Mouse (Mus musculus) embryonic facial prominence, embryonic 15.5 days (tissue): ENCODE measurements around the gene 1700025G04Rik. TPM values are rescaled to one million over a fixed set of nuclear protein-coding genes. Genes with fewer than 3 reads are reported as not detected.

Experiments used
- ATAC-seq: fragments of 200-750 bp; cut with Nextera tagmentation; 2 replicates; pipeline ENCODE4 v1.8.0; 2017; ENCODE audit warnings: low read depth, moderate TSS enrichment; ENCODE audit not compliant: insufficient number of reproducible peaks, low FRiP score, low TSS enrichment
- H3K27ac ChIP-seq: fragments of 300-500 bp; sonication (generic); replicated peaks from 2 replicates; pipeline ENCODE4 v1.5.1; 2015; ENCODE audit warnings: mild to moderate bottlenecking, inconsistent platforms
- H3K27me3 ChIP-seq: fragments of 300-500 bp; sonication (generic); 2 replicates; pipeline ENCODE4 v1.6.1; 2015; ENCODE audit warnings: inconsistent platforms
- H3K36me3 ChIP-seq: fragments of 300-500 bp; sonication (generic); 2 replicates; pipeline ENCODE4 v1.6.1; 2015; ENCODE audit warnings: mild to moderate bottlenecking, inconsistent platforms
- H3K4me1 ChIP-seq: fragments of 300-500 bp; sonication (generic); 2 replicates; pipeline ENCODE4 v1.6.1; 2015; ENCODE audit warnings: inconsistent platforms
- H3K4me2 ChIP-seq: fragments of 300-500 bp; sonication (generic); replicated peaks from 2 replicates; pipeline ENCODE4 v1.6.1; 2015; ENCODE audit warnings: mild to moderate bottlenecking, inconsistent platforms
- H3K4me3 ChIP-seq: fragments of 300-500 bp; sonication (generic); replicated peaks from 2 replicates; pipeline ENCODE4 v1.5.1; 2015; ENCODE audit warnings: mild to moderate bottlenecking, inconsistent platforms
- H3K9ac ChIP-seq: fragments of 300-500 bp; sonication (generic); 2 replicates; pipeline ENCODE4 v1.6.1; 2015; ENCODE audit warnings: inconsistent platforms
- H3K9me3 ChIP-seq: fragments of 300-500 bp; sonication (generic); replicated peaks from 2 replicates; pipeline ENCODE4 v1.6.1; 2016; ENCODE audit warnings: inconsistent platforms
- WGBS: fragments of 180-500 bp; shearing (Covaris S2); methylation state at CpG from one replicate; pipeline ENCODE4 v1.1.7; 2015; 5-methylcytosine and 5-hydroxymethylcytosine counted together
- polyA plus RNA-seq: library from polyadenylated mRNA; unstranded; fragments of >200 nt; fragmentation: Nextera tagmentation; extraction: Ambion mirVana; gene quantifications from 2 replicates; pipeline ENCODE4 v1.2.1, GENCODE M21; 2015

The 1700025G04Rik gene
- polyA plus RNA-seq, 1 experiment from 2014 or later, result 44.9 TPM

DNA sequence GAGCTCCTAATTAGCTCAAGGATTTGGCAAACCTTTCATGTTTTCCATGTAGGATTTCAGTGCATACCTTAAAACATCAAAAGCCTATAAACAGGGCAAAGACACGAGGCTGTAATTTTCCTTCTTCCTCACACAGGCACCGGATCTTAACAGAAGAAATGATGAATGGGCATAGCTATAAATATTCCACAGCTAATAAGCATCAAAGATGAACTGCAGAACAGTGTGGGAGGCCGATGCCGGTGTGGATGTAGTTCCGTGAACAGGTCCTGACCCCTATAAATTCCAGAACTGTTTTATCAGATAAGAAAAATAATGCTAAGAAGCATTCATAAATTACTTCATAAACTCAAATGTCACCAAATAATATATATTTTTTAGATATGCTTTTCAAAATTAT lies 42.5 kb downstream of the 1700025G04Rik start:
- Histone ChIP-seq H3K4me3 (no peak overlapping the region), H3K36me3 (no peaks in the 10 kb centered on the region), H3K27ac (no peak overlapping the region), H3K4me2 (no peak overlapping the region), H3K9ac (no peak overlapping the region), H3K27me3 (no peaks in the 10 kb centered on the region), H3K4me1 (peaks cover 35% of the 10 kb centered on the region), H3K9me3 (no peaks in the 10 kb centered on the region)
- 48% methylated on average over 5 of the region's 5 CpGs for WGBS
- ATAC-seq, result no peak

DNA sequence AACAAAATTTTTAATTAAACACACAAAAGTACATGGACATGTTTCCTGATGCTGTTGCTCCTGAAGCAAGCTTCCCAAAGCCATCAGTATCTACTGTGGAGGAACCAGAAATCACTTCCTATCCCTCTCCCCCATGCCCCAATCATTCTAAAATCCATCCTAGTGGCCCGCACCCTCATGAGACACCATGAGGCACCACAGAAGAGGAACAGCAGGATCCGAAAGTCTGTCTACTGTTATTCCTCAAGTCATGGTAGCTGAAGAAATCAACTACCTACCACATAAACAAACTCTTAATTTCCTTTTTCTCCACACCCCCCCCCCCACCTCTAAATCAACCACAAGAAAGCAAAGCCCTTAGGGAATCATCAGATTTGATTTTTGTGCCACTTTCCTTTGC lies 46.5 kb downstream of the 1700025G04Rik start:
- H3K27ac ChIP-seq, result no peak overlapping the region
- no peak overlapping the region for H3K4me3 ChIP-seq
- H3K27me3 ChIP-seq, result no peaks in the 10 kb centered on the region
- ATAC-seq, result no peak
- no peaks in the 10 kb centered on the region for H3K9me3 ChIP-seq
- H3K36me3 ChIP-seq, result no peaks in the 10 kb centered on the region
- 82% methylated on average over 2 of the region's 2 CpGs for WGBS
- no peak overlapping the region for H3K9ac ChIP-seq
- H3K4me2 ChIP-seq, result no peak overlapping the region
- peaks cover 12% of the 10 kb centered on the region for H3K4me1 ChIP-seq

DNA sequence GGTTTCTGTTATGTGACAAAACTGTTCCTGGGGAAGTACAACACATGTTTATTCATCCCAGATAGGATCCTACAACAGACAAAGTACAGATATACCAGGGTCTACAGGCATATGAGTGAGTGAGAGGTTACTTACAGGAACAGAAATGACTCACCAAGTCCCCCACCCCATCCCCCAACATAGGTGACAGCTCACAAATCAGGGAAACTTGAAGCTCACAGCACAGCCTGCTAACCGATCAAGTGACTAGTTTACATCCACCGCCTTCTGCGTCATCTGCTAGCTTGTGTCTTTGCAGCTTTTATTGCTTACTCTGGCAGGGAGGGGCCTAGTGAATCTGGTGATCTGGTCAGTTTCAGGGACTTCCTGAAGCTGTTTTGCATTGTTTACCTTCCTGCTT lies 47.5 kb downstream of the 1700025G04Rik start:
- peaks cover 16% of the 10 kb centered on the region for H3K4me1 ChIP-seq
- no peaks in the 10 kb centered on the region for H3K9me3 ChIP-seq
- no peaks in the 10 kb centered on the region for H3K36me3 ChIP-seq
- no peaks in the 10 kb centered on the region for H3K27me3 ChIP-seq
- no peak overlapping the region for H3K9ac ChIP-seq
- H3K4me3 ChIP-seq, result no peak overlapping the region
- 79% methylated on average over 3 of the region's 3 CpGs for WGBS
- ATAC-seq, result no peak
- H3K27ac ChIP-seq, result no peak overlapping the region
- H3K4me2 ChIP-seq, result no peak overlapping the region

DNA sequence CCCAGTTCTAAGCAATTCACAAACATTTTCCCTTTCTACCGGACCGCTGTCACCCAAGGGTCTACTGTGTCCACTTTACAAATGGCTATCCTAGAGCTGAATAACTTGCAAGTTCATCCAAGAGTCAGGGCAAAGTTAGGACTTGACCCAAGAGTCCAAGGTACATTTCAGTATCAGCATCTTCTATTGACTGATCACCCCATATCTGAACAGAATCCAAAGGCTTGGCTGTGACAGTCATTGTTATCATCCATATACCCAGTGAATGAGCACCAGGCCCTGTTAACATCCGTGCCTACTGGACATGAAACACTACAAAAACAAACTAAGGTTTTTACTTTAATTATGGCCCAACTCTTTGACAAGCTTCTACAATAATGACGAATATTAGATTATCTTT lies 48.9 kb downstream of the 1700025G04Rik start:
- Histone ChIP-seq H3K27ac (no peak overlapping the region), H3K4me2 (no peak overlapping the region), H3K9ac (no peak overlapping the region), H3K36me3 (no peaks in the 10 kb centered on the region), H3K9me3 (no peaks in the 10 kb centered on the region), H3K27me3 (no peaks in the 10 kb centered on the region), H3K4me1 (peaks cover 14% of the 10 kb centered on the region), H3K4me3 (no peak overlapping the region)
- ATAC-seq, result no peak
- WGBS, result 89% methylated on average over 4 of the region's 4 CpGs

DNA sequence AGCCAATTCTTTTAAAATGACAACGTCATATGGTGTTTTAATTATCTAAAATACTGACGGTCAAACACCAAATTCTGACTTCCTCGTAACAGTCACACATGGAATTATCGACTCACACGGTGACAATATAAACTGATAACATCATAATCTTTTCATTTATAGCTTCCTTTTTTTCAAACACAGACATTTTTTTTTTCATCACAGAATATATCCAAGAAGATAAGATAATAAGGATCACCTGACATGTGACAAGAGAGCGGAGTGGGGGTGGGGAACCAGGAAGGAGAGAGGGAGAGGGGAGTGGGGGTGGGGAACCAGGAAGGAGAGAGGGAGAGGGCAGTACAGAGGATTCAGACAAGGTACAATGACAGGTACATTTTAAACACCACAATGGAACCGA lies 49.9 kb downstream of the 1700025G04Rik start:
- 77% methylated on average over 7 of the region's 7 CpGs for WGBS
- Histone ChIP-seq H3K36me3 (no peaks in the 10 kb centered on the region), H3K9me3 (no peaks in the 10 kb centered on the region), H3K4me3 (no peak overlapping the region), H3K9ac (no peak overlapping the region), H3K4me2 (no peak overlapping the region), H3K27ac (no peak overlapping the region), H3K27me3 (no peaks in the 10 kb centered on the region), H3K4me1 (peaks cover 14% of the 10 kb centered on the region)
- ATAC-seq, result no peak

DNA sequence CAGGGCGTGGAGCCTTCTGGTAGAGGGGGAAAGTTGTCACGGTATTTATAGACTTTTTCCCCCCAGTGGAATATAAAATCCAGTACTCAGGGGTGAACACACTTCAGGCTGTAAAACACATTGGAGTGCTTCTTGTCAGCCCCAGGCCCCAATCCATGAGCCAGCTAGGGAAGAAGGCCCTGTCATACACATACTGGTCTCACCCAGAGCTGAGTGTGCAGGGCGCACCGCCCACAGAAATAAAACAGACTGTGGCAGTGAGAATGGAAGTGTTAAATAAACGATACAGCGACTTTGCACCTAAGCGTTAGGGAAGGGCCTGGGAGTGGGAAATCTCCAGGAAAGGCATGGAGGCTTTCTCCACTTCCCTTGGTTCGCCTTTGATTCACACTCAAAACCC lies 50.3 kb downstream of the 1700025G04Rik start:
- H3K36me3 ChIP-seq, result no peaks in the 10 kb centered on the region
- H3K4me2 ChIP-seq, result no peak overlapping the region
- no peak overlapping the region for H3K4me3 ChIP-seq
- H3K27me3 ChIP-seq, result no peaks in the 10 kb centered on the region
- 71% methylated on average over 8 of the region's 8 CpGs for WGBS
- no peak overlapping the region for H3K9ac ChIP-seq
- H3K27ac ChIP-seq, result no peak overlapping the region
- peaks cover 17% of the 10 kb centered on the region for H3K4me1 ChIP-seq
- H3K9me3 ChIP-seq, result no peaks in the 10 kb centered on the region
- ATAC-seq, result no peak

DNA sequence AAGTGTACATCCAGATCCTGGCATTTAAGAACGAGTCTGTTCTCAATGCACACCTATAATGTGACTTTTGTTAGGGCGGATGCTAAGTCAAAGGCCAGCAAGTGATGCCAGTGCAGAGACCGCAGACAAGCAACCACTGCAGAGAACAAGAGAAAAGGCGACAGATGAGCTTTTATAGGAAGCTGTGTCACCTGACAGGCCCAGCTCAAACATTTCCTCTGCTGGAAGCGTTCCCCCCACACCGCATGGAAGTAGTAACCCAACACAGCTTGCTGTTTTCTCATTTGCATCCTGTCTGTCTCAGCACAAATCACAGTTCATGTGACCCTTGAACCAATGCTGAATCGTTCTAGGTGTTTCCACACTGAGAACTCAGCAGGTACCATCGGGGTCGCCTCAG lies 51.8 kb downstream of the 1700025G04Rik start:
- Histone ChIP-seq H3K9ac (no peak overlapping the region), H3K4me1 (peaks cover 17% of the 10 kb centered on the region), H3K27ac (no peak overlapping the region), H3K4me2 (no peak overlapping the region), H3K36me3 (no peaks in the 10 kb centered on the region), H3K9me3 (no peaks in the 10 kb centered on the region), H3K27me3 (no peaks in the 10 kb centered on the region), H3K4me3 (no peak overlapping the region)
- ATAC-seq, result no peak
- WGBS, result 63% methylated on average over 9 of the region's 9 CpGs

DNA sequence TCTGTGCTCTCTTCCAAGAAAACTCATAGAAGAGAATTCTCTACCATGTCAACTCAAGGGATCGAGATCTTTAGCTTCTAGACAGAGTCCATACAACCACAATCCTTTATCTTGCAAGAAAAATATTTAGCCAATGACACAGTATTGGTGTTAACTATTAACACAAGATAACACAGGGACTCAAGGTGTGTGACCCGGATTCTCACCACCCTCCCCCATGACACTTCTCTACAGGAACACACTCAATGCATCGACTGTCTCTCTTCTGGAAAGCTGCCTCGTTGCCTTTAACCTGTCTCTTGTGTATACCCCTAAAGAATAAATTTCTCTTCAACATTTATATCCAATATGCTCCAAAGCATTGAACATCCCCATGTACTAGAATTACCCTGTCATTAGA lies 52.3 kb downstream of the 1700025G04Rik start:
- WGBS, result 64% methylated on average over 4 of the region's 4 CpGs
- peaks cover 17% of the 10 kb centered on the region for H3K4me1 ChIP-seq
- no peaks in the 10 kb centered on the region for H3K36me3 ChIP-seq
- no peak overlapping the region for H3K4me2 ChIP-seq
- ATAC-seq, result no peak
- no peaks in the 10 kb centered on the region for H3K27me3 ChIP-seq
- no peaks in the 10 kb centered on the region for H3K9me3 ChIP-seq
- H3K9ac ChIP-seq, result no peak overlapping the region
- no peak overlapping the region for H3K27ac ChIP-seq
- H3K4me3 ChIP-seq, result no peak overlapping the region

DNA sequence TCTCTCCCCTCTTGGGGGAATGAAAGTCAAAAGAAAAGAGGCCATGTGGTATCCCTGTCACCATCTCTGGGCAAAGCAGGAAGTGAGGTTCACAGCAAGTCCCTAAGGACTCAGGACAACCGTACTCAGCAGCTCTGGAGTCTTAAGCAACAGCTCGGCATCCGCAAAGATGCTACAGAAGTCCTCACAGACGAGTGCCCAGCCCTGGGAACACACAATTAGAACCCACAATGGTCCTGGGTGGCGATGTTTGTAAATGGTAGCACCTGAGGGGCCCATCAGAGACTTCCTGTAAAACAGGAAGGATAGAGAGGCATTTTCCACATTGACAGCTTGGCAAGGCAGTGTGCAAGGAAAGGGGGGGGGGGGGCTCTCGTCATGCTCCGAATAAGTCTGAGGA lies 55.2 kb downstream of the 1700025G04Rik start:
- Histone ChIP-seq H3K4me2 (no peak overlapping the region), H3K9ac (no peak overlapping the region), H3K4me1 (peaks cover 15% of the 10 kb centered on the region), H3K27me3 (no peaks in the 10 kb centered on the region), H3K36me3 (no peaks in the 10 kb centered on the region), H3K4me3 (no peak overlapping the region), H3K9me3 (no peaks in the 10 kb centered on the region), H3K27ac (no peak overlapping the region)
- no peak for ATAC-seq
- WGBS, result 56% methylated on average over 7 of the region's 7 CpGs

DNA sequence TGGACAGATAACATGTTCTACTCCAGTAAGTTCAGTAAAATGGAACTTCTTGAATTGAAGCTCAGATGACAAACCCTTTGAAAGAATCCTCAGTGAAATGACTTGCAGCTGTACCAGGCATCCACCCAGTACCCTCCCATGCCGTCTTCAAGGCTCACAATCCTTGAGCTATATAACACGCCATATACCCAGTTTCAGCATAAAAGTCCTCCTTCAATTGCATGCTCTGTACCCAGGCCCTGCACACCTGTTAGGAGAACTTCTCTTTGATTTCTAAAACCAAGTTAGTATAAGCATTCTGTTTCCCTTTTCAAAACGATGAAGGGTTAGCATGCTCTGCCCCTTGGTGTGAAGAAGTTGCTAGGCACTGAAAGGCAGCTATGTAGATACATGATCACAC lies 56.2 kb downstream of the 1700025G04Rik start:
- peaks cover 8% of the 10 kb centered on the region; the same call in 1 of the 2 replicates for H3K4me1 ChIP-seq
- H3K36me3 ChIP-seq, result no peaks in the 10 kb centered on the region
- no peak overlapping the region for H3K9ac ChIP-seq
- no peaks in the 10 kb centered on the region for H3K9me3 ChIP-seq
- no peak overlapping the region for H3K4me2 ChIP-seq
- 53% methylated on average over 3 of the region's 3 CpGs for WGBS
- no peak overlapping the region for H3K27ac ChIP-seq
- no peak for ATAC-seq
- no peaks in the 10 kb centered on the region for H3K27me3 ChIP-seq
- no peak overlapping the region for H3K4me3 ChIP-seq

DNA sequence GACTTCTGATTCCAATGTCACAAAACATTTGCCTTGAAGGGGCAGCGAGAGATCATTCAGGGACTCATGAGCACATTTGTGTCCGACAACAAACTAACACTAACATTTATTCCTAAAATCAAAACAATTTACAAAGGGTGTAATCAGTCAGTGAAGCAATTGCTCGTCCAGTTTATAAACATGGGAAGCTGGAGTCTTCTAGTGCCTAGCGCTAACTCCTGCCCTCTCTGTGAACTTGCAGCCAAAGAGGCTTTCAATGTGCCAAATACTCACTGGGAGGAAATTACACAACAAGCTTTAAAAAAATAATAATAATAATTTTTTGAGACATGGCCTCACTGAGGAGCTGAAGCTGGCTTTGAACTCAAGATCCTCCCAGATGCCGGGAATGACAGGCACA lies 57.8 kb downstream of the 1700025G04Rik start:
- Histone ChIP-seq H3K4me3 (no peak overlapping the region), H3K9ac (no peak overlapping the region), H3K9me3 (no peaks in the 10 kb centered on the region), H3K4me1 (peaks cover 3% of the 10 kb centered on the region; the same call in 1 of the 2 replicates), H3K36me3 (no peaks in the 10 kb centered on the region), H3K27me3 (no peaks in the 10 kb centered on the region), H3K27ac (no peak overlapping the region), H3K4me2 (no peak overlapping the region)
- 84% methylated on average over 5 of the region's 5 CpGs for WGBS
- no peak for ATAC-seq

DNA sequence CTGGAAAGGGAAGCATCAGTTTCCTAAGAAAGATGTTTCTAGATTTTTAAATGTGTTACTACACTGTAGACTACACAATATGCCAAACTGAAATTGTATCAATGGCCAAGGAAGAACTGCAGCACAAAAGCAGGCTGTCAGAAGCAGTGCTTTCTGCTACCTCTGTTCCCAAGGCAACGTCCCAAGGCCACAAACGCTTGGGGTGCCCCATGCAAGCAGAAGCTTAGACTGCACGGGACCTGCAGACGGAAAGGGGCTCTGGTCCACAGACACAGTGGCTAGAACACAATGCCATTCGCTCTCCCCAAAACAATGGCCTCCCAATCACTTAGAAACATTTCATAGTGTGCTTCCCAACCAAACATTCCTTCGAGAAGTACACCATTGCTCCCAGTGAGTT lies 59.4 kb downstream of the 1700025G04Rik start:
- Histone ChIP-seq H3K4me1 (peaks cover 3% of the 10 kb centered on the region; the same call in 1 of the 2 replicates), H3K36me3 (no peaks in the 10 kb centered on the region), H3K9me3 (no peaks in the 10 kb centered on the region), H3K27ac (no peak overlapping the region), H3K4me2 (no peak overlapping the region), H3K27me3 (no peaks in the 10 kb centered on the region), H3K9ac (no peak overlapping the region), H3K4me3 (no peak overlapping the region)
- WGBS, result 83% methylated on average over 6 of the region's 6 CpGs
- no peak for ATAC-seq
